Mouse (Mus musculus) intestine, embryonic 15.5 days (tissue): Measurements from ENCODE around the gene Fsd1. TPM values are rescaled to one million over a fixed set of nuclear protein-coding genes. Genes with fewer than 3 reads are reported as not detected.

ENCODE experiments used
- ATAC-seq: fragments of 200-750 bp; cut with Nextera tagmentation; 2 replicates; pipeline ENCODE4 v1.8.0; 2017; ENCODE audit warnings: moderate TSS enrichment, moderate library complexity
- H3K27ac ChIP-seq: fragments of 300-500 bp; sonication (generic); 2 replicates; pipeline ENCODE4 v1.5.1; 2015; ENCODE audit warnings: mild to moderate bottlenecking, inconsistent platforms
- H3K27me3 ChIP-seq: fragments of 300-500 bp; sonication (generic); replicated peaks from 2 replicates; pipeline ENCODE4 v1.6.1; 2015; ENCODE audit warnings: inconsistent platforms
- H3K36me3 ChIP-seq: fragments of 300-500 bp; sonication (generic); 2 replicates; pipeline ENCODE4 v1.6.1; 2015; ENCODE audit warnings: inconsistent platforms
- H3K4me1 ChIP-seq: fragments of 300-500 bp; sonication (generic); replicated peaks from 2 replicates; pipeline ENCODE4 v1.6.1; 2015; ENCODE audit warnings: inconsistent platforms
- H3K4me2 ChIP-seq: fragments of 300-500 bp; sonication (generic); replicated peaks from 2 replicates; pipeline ENCODE4 v1.6.1; 2015; ENCODE audit warnings: mild to moderate bottlenecking, inconsistent platforms
- H3K4me3 ChIP-seq: fragments of 300-500 bp; sonication (generic); replicated peaks from 2 replicates; pipeline ENCODE4 v1.5.1; 2015; ENCODE audit warnings: inconsistent platforms
- H3K9ac ChIP-seq: fragments of 300-500 bp; sonication (generic); 2 replicates; pipeline ENCODE4 v1.6.1; 2015; ENCODE audit warnings: inconsistent platforms
- H3K9me3 ChIP-seq: fragments of 300-500 bp; sonication (generic); 2 replicates; pipeline ENCODE4 v1.6.1; 2016; ENCODE audit warnings: inconsistent platforms
- WGBS: fragments of 180-500 bp; shearing (Covaris S2); methylation state at CpG from one replicate; pipeline ENCODE4 v1.1.7; 2015; 5-methylcytosine and 5-hydroxymethylcytosine counted together
- polyA plus RNA-seq: library from polyadenylated mRNA; unstranded; fragments of >200 nt; fragmentation: Nextera tagmentation; extraction: Ambion mirVana; gene quantifications from 2 replicates; pipeline ENCODE4 v1.2.1, GENCODE M21; 2015

Fsd1 gene
- polyA plus RNA-seq, 1 experiment from 2014 or later = 11.5 TPM

DNA sequence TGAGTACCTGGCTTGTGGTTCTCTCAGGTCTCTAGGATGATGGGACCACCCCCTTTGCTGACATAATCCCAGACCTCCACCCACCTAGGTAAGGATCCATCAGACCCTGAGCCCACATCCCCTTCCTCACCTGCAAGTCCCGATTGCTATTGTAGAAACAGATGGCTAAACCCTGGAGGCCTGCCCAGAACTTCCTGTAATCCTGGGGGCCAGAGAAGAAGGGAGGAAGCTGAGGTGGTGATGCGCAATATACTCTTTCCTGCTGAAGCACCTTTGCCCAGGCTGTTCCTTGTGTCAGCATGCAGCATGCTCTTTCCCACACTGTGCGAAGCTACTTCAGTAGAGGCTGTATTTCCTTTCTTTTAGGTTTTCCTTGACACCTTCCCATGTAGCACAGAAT lies 16.7 kb downstream of the Fsd1 start:
- Histone ChIP-seq H3K27ac (no peak overlapping the region), H3K9me3 (no peaks in the 10 kb centered on the region), H3K4me1 (peaks cover 11% of the 10 kb centered on the region; the same call in 1 of the 2 replicates), H3K9ac (no peak overlapping the region), H3K4me3 (no peak overlapping the region), H3K36me3 (no peaks in the 10 kb centered on the region; the same call in 1 of the 2 replicates), H3K4me2 (no peak overlapping the region), H3K27me3 (no peaks in the 10 kb centered on the region)
- no peak for ATAC-seq
- WGBS = 73% methylated on average over 3 of the region's 3 CpGs

DNA sequence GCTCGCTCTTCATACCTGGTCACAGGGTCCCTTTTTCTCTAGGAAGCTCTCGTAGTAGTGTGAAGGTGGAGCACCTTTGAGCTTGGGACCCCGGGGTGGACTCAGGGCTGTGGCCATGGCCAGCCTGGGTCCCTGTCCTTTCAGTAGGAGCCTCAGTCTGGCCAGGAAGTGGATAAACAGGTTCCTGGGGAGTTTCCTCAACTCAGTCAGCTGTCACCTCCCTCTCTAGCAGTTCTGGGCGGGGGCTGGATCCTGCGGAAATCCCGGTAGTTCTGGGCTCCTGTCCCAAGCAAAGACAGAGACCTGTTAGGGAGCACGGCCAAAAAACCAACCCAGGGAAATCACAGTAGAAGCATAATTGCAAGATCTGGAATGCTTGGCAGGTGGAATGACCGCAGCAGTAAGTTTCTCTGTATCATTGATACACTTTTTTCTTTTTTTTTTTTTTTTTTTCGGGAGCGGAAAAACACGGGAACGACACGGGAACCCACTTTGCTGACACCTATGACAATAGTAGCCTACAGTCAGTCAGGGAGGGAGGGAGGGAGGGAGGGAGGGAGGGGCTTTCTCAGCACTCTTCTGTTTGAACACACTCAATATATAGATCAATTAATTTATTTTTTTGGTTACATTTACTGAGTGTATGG lies 19.2 kb downstream of the Fsd1 start, which contains the start of the genes Stap2 and Mpnd:
Gene Stap2 (minus strand): TSS at position 170 of the 647 bp plus-strand sequence.
Gene Mpnd (plus strand): TSS at position 297 of the 647 bp plus-strand sequence.
- H3K27ac ChIP-seq = peak within 1 kb of the TSS; percentile 71; the same call in 1 of the 2 replicates
- peak; percentile 15; the same call in 1 of the 2 replicates for ATAC-seq

DNA sequence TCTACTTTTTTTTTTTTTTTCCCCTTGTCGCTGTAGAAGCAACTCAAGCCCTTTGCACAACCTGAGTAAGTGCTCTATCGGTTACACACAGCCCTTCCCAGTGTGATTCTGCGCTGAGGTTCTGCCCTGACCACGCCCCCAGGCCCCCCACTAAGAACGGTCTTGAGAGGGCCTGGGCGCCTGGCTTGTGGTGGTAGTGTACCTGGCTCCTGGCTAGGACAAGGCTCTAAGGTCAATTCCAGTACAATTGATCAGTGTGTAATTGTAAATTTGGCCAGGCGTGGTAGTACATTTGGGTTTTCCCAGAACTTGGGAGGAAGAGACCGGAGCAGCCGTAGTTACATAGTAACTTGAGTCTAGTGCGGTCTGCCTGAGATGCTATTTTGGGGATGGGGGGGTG lies 20.6 kb downstream of the Fsd1 start:
- 37% methylated on average over 10 of the region's 10 CpGs for WGBS
- Histone ChIP-seq H3K27ac (peak overlapping the region; percentile 85), H3K27me3 (no peaks in the 10 kb centered on the region), H3K4me3 (0 out of 2 replicates have a peak overlapping the region, but pooled peaks have one; percentile 4), H3K36me3 (peaks cover 5% of the 10 kb centered on the region; the same call in 1 of the 2 replicates), H3K9ac (no peak overlapping the region), H3K9me3 (no peaks in the 10 kb centered on the region), H3K4me1 (peaks cover 22% of the 10 kb centered on the region), H3K4me2 (peak overlapping the region; percentile 94)
- ATAC-seq = no peak

More for the DNA sequence above, 19.2 kb downstream of the Fsd1 start, which contains the start of the genes Stap2 and Mpnd:
- Histone ChIP-seq H3K27me3 (no peaks in the 10 kb centered on the region), H3K9me3 (no peaks in the 10 kb centered on the region), H3K4me3 (peak within 1 kb of the TSS; percentile 40), H3K9ac (peak within 1 kb of the TSS; percentile 50), H3K36me3 (no peaks in the 10 kb centered on the region; the same call in 1 of the 2 replicates), H3K4me1 (peaks cover 18% of the 10 kb centered on the region), H3K4me2 (peak within 1 kb of the TSS; percentile 58)
- 28% methylated on average over 13 of the region's 13 CpGs for WGBS

DNA sequence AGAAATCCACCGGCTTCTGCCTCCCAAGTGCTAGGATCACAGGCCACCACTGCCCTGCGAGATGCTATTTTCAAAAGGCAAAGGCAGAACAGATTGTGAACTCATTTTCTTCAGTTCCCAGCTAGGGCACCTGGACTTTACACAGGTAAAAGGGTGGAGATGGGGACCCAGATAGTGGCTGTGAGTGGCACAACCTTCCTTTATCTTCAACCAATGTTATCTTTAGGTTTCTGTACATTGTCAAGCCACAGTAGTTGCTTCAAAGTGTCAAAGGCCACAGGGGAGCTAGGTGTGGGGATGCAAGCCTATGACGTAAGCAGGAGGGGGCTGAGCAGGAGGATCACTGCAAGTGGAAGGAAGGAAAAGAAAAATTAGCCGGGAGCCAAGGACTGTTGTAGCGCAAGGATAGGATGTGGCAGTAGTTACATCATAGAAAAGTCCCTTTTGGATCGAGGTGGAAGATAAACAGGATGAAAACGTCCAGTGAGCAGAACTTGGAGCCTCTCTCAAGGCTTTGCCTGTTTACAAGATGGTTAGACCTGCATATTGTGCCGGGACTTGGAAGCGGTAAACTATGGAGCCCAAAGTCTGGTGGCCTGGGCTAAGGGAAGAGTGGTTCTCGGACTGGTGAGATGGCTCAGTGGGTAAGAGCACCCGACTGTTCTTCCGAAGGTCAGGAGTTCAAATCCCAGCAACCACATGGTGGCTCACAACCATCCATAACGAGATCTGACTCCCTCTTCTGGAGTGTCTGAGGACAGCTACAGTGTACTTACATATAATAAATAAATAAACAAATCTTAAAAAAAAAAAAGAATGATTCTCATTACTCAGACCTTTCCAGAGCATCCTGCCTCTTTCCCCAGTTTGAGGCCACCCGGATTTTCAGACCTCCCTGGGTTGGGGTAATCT lies 21.4 kb downstream of the Fsd1 start:
- ATAC-seq = peak; percentile 32
- 18% methylated on average over 14 of the region's 14 CpGs for WGBS
- Histone ChIP-seq H3K9ac (peak overlapping the region; percentile 42), H3K4me2 (peak overlapping the region; percentile 94), H3K36me3 (peaks cover 6% of the 10 kb centered on the region; the same call in 1 of the 2 replicates), H3K27ac (peak overlapping the region; percentile 85), H3K9me3 (no peaks in the 10 kb centered on the region), H3K4me1 (peaks cover 22% of the 10 kb centered on the region), H3K4me3 (peak overlapping the region; percentile 96), H3K27me3 (no peaks in the 10 kb centered on the region)

DNA sequence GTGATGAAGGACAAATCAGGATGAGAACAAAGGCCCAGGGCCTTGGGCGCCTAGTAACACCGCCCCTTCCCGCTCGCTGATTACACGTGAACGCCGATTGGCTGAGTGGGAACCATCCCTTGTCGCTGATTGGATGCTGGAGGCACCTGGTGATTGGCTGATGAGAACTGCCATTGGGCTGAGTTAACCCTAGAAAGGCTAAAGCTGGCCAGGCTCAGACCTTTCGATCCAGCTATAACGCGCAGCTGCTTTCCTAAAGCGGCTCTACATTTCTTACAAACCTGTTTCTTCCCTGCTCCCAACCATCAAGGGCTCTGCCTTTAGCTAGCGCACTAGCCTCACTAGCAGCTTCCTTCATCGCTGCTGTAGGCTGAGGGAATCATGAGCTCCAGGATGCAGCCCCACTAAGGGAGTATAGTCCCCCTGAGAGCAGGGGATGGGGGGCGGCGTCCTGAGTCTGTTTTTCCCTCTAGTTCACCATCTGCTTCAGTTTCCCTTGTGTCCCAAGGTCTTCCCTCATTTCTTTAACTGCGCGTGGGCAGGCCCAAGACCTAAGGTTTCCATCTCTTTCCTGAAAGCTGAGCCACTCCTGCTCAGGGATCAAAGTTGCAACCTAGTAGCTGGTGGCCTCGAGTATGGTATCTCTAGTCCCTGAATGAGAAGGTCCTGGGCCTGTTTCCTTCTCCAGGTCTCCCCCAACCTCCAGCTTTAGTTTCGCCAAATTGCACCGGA lies 22.2 kb downstream of the Fsd1 start:
- Histone ChIP-seq H3K4me2 (peak overlapping the region; percentile 94), H3K27me3 (no peaks in the 10 kb centered on the region), H3K4me1 (peaks cover 22% of the 10 kb centered on the region), H3K9ac (peak overlapping the region; percentile 57), H3K36me3 (peaks cover 8% of the 10 kb centered on the region; the same call in 1 of the 2 replicates), H3K27ac (peak overlapping the region; percentile 89), H3K4me3 (peak overlapping the region; percentile 96), H3K9me3 (no peaks in the 10 kb centered on the region)
- under 1% methylated on average over 21 of the region's 21 CpGs for WGBS
- peak; percentile 89 for ATAC-seq

DNA sequence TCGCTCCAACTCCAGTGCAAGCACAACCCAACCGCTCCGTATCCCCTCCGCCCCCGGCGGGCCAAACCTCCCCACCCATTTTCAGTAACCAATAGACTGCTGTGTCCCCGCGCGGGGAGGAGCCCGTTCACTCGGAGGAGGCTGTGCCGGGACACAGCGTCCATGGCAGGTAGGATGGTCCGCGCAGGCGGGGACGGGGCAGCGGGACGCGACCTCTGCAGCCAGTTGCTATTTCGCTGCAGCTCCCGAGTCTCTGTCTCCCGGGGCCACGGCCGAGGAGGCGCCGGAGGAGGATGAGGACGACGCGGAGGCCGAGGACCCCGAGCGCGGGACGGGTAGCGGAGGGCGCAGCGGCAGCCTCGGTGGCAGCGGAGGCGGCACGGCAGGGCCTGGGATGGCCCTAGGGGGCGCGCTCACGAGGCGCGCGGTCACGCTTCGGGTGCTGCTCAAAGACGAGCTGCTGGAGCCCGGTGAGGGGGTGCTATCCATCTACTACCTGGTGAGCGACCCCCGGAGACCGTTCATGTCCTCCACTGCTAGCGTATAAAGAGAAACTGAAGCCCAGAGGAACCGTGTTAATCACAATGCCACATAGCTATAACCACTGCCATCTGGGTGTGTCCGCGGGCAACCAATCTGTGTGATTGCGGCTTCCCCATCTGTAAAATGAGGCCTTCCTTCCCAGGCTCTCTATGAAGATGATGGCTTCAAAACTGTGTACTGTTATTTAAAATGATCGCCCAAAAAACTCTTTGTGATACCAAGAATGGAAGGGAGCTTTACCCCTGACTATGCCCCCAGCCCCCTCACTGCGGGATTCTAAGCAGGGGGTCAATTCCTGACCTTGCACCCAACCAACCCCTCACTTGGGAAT lies 23.0 kb downstream of the Fsd1 start:
- Histone ChIP-seq H3K4me2 (peak overlapping the region; percentile 94), H3K4me3 (peak overlapping the region; percentile 96), H3K36me3 (peaks cover 8% of the 10 kb centered on the region; the same call in 1 of the 2 replicates), H3K9me3 (no peaks in the 10 kb centered on the region), H3K27ac (peak overlapping the region; percentile 89), H3K4me1 (peaks cover 22% of the 10 kb centered on the region), H3K9ac (peak overlapping the region; percentile 83), H3K27me3 (no peaks in the 10 kb centered on the region)
- ATAC-seq = peak; percentile 88
- under 1% methylated on average over 60 of the region's 62 CpGs for WGBS

DNA sequence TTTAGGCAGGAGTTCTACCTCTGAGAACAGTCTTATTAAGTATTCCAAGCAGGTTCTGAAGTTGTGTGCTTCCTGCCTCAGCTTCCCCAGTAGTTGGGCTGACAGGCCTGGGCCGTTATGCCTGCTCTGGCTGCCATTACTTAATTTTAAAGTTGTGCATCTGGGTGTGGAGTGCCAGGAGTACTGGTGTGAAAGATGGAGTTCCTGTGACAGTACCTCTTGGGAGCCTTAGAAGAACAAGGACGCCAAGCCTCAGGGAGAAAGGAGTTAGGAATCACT lies 23.6 kb downstream of the Fsd1 start:
- Histone ChIP-seq H3K9me3 (no peaks in the 10 kb centered on the region), H3K27ac (no peak overlapping the region), H3K4me2 (peak overlapping the region; percentile 94), H3K9ac (peak overlapping the region; percentile 83), H3K36me3 (peaks cover 10% of the 10 kb centered on the region), H3K4me3 (peak overlapping the region; percentile 96), H3K27me3 (no peaks in the 10 kb centered on the region), H3K4me1 (peaks cover 22% of the 10 kb centered on the region)
- ATAC-seq = no peak
- WGBS = 41% methylated on average over 2 of the region's 2 CpGs

DNA sequence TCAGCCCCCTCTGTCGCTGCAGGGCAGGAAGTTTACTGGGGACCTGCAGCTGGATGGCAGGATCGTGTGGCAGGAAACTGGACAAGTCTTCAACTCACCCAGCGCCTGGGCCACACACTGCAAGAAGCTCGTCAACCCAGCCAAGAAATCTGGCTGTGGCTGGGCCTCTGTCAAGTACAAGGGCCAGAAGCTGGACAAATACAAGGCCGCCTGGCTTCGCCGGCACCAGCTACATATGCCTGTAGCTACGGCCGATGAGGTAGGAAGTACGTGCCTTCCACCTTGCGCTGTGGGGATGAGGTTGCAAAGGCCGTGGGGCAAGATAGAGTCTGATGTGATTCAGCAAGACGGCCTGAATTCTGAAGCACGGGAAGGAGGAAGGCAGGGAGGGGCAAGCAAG lies 23.9 kb downstream of the Fsd1 start:
- no peak for ATAC-seq
- Histone ChIP-seq H3K9me3 (no peaks in the 10 kb centered on the region), H3K27me3 (no peaks in the 10 kb centered on the region), H3K4me1 (peaks cover 22% of the 10 kb centered on the region), H3K36me3 (peaks cover 14% of the 10 kb centered on the region), H3K9ac (peak overlapping the region; percentile 83), H3K4me3 (peak overlapping the region; percentile 96), H3K27ac (no peak overlapping the region), H3K4me2 (peak overlapping the region; percentile 94)
- WGBS = 63% methylated on average over 14 of the region's 14 CpGs

DNA sequence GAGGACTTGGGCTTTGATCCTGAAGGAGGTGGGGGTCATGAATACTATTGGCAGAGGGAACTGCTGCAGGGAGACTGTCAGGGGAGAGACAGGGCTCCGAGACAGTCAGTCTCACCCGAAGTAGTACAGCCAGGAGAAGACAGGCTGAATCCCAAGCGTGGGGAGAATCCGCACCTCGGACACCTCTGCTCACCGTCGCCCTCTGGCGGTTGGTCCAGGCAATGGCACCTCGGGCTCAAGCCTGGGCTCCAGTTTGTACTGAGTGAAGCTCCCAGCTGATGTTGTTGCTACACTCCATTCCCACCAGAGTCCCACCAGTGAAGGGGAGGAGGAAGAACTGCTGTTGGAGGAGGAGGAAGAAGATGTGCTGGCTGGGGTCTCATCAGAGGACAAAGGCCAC lies 24.4 kb downstream of the Fsd1 start:
- peaks cover 22% of the 10 kb centered on the region for H3K4me1 ChIP-seq
- peak overlapping the region; percentile 96; the same call in 1 of the 2 replicates for H3K4me3 ChIP-seq
- H3K36me3 ChIP-seq = peaks cover 17% of the 10 kb centered on the region
- no peaks in the 10 kb centered on the region for H3K27me3 ChIP-seq
- H3K27ac ChIP-seq = no peak overlapping the region
- H3K9me3 ChIP-seq = no peaks in the 10 kb centered on the region
- H3K4me2 ChIP-seq = peak overlapping the region; percentile 94
- H3K9ac ChIP-seq = peak overlapping the region; percentile 83; the same call in 1 of the 2 replicates
- no peak for ATAC-seq
- 7% methylated on average over 9 of the region's 9 CpGs for WGBS

DNA sequence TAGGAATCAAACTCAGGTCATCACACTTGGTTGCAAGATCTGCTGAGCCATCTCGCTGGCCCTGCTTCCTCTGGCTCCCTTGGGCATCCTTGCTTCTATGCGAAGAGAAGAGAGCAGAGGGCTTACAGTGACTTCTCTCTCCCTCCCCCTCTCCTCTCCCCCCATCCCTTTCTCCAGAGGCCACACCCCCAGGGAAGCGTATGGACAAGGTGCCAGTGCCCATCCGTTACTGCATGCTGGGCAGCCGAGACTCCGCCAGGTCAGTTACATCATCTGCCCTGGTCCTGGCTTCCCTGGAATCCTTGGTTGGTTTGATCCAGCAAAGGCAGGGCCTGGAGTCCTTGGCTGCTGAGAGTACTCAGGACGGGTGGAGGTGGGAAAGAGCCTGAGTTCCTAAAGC lies 25.1 kb downstream of the Fsd1 start:
- H3K4me1 ChIP-seq = peaks cover 20% of the 10 kb centered on the region
- no peak for ATAC-seq
- H3K4me2 ChIP-seq = no peak overlapping the region
- H3K27ac ChIP-seq = no peak overlapping the region
- no peaks in the 10 kb centered on the region for H3K27me3 ChIP-seq
- H3K9ac ChIP-seq = no peak overlapping the region
- no peak overlapping the region for H3K4me3 ChIP-seq
- 87% methylated on average over 7 of the region's 7 CpGs for WGBS
- no peaks in the 10 kb centered on the region for H3K9me3 ChIP-seq
- peaks cover 25% of the 10 kb centered on the region for H3K36me3 ChIP-seq

DNA sequence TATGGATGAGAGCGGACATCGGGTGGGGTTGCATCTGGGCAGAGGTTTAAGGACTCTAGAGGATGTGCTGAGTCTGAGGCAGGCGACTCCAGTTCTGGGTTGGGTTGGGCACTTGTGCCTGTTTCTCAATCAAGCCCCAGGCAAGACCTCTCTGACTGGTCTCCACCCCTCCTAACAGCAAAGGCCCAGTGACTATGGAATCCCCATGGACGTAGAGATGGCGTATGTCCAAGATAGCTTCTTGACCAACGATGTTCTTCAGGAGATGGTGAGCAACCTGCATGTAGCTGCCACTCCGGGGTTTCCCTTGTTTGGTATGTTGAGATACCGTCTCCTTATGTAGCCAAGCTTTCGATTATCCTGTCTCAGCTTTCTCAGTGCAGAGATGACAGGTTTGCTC lies 29.0 kb downstream of the Fsd1 start:
- ATAC-seq = no peak
- H3K4me1 ChIP-seq = peaks cover 7% of the 10 kb centered on the region
- no peaks in the 10 kb centered on the region for H3K27me3 ChIP-seq
- H3K27ac ChIP-seq = no peak overlapping the region
- WGBS = 91% methylated on average over 9 of the region's 9 CpGs
- no peak overlapping the region for H3K9ac ChIP-seq
- no peak overlapping the region for H3K4me3 ChIP-seq
- H3K4me2 ChIP-seq = no peak overlapping the region
- peaks cover 54% of the 10 kb centered on the region for H3K36me3 ChIP-seq
- no peaks in the 10 kb centered on the region for H3K9me3 ChIP-seq
